Mouse (Mus musculus) left cerebral cortex, adult 11 months (tissue): ENCODE data around the gene Hyal3.
"Not testable (repeated sequence)": the region's sequence is repeated elsewhere in the genome, so short reads cannot be mapped to it uniquely, and the experiment has no call there.

ENCODE experiments used
- DNase-seq: peaks from one replicate; pipeline ENCODE4 v3.0.0; 2022; ENCODE audit warnings: low spot score

Hyal3 gene

DNA sequence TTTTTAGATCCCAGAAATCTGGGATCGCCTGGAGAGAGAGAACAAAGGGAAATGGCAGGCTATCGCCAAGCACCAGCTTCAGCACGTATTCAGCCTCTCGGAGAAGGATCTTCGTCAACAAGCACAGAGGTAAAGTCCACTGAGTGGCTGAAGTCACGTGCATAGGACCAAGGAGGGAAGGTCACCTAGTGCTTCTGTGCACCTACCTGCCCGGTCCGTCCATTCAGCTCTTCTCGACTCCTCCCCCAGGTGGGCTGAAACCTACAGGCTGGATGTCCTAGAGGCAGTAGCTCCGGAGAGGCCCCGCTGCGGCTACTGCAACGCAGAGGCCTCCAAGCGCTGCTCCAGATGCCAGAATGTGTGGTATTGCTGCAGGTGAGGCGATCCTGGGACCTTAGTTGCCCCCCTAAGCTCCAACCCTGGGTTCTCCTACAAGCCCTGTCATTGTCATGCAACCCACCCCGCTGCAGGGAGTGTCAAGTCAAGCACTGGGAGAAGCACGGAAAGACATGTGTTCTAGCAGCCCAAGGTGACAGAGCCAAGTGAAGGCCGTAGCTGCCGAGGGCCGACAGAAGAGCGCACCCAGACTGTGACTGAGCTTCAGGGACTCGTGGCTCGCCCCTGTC is 30.0 kb upstream of the Hyal3 start:
- DNase-seq = no peak

DNA sequence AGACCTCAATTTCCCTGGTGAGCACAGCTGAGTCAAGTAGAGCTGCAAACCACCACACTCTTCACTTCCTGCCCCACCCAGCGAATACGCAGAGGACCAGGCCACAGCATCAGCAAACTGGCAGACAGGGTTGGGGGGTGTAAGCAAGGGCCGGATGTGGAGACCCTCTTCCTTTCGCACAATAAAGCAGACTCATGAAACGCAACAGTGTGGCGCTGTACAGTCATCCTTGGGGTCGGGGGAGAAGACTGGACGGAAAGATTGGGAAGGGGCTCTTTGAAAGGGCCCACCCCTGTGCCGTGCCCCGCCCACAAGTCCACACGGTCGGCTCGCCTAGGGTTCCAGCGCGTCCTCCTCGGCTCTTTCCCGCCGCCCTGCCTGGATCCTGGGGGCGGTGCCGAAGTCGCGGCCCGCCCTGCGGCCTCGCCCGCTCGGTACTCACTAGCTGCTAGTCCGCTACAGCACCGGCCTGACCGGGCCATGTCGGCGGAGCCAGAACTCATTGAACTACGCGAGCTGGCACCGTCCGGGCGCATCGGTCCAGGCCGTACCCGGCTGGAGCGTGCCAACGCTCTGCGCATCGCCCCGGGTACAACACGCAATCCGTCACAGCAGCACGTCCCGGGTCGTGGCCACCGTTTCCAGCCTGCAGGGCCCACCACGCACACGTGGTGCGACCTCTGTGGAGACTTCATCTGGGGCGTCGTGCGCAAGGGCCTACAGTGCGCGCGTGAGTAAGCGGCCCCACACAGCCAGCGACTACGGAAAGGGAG is 29.3 kb upstream of the Hyal3 start, which contains the start of gene Rassf1:
TSS of gene Rassf1 (plus strand) at position 439 of the 773 bp plus-strand sequence.
- no peak for DNase-seq

DNA sequence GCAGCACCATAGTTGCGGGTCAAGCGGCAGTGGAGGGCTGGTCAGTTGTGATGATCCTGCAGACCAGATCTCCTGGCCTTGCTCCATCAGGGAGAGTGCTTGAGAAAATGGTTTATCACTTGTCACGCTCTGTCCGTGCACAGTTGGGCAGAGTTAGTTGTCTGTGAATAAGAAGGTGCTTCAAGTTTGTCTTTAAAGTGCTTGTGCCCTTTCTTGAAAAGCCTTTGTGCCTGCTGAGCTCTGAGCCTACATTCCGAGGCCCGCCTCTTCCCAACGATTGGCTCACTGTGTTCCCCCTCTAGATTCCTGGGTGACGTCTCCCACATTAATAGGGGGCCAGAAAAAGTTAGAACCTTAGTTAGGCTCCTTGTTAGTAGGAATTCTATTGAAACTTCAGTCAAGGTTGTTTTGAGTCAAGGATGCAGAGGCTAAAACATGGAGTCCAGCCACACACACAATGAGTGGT is 28.7 kb upstream of the Hyal3 start:
- DNase-seq = no peak

DNA sequence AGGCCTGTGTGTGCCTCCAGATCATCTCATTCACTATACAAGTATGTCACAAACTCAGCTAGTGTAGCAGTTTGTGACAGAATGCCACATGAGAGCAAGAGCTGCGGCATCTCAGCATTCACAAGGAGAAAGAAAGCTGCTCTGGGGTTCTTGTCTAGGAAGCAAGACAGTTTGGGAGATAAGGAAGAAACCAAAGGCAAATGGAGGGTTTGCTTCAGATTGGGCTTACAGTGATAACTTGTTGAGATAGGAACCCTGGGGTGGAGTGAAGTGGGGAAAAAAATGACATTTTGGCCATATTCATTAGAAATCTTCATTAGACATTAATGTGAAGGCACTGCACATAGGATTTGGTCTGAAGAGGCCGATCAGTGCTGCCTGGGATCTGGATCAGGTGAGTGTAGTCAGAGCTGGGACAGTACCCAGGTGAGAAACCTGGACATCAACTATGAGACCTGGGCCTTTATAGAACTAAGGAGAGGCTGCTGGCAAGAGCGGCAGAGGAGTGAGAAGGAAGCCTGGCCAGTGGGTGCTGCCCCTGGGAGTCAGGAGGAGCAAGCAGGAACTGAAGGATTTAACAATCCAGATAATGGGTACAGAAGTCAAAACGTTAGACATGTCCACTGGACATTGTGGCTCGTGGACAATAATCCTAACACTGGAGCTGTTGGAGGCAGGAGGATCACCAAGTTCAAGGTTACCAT is 27.8 kb upstream of the Hyal3 start:
- no peak for DNase-seq

DNA sequence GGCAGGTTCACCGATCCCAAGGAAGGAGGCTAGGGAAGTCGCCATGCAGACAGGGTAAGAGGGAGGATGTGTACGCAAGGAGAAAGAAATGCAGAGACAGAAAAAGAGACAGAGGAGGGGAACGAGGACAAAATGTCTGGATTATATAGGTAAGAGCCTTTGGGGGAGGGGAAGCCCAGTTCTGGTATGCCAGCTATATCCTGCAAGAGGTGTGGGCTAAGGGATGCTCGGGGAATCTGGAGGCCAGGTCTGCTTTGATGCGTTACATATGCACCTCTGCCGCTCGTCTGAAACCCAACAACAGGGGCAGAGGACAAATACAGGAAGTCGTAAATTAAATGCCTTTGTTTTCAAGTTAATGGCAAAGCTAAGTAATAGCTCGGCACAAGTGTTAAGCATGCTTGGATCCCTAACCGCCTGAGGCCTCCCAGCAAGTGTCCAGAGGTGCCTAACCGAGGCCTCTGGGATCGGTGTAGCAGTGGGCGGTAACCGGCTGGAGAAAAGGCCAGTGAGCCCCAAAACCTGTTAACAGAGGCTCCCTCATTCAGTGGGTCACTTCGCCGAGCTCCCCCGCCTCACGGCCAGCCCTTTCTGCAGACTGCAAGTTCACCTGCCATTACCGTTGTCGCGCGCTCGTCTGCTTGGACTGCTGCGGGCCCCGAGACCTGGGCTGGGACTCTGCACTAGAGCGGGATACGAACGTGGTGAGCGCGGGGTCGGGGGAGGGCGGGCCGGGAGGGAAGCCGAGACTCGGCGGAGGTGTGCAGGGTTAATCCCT is 26.9 kb upstream of the Hyal3 start:
- no peak for DNase-seq

DNA sequence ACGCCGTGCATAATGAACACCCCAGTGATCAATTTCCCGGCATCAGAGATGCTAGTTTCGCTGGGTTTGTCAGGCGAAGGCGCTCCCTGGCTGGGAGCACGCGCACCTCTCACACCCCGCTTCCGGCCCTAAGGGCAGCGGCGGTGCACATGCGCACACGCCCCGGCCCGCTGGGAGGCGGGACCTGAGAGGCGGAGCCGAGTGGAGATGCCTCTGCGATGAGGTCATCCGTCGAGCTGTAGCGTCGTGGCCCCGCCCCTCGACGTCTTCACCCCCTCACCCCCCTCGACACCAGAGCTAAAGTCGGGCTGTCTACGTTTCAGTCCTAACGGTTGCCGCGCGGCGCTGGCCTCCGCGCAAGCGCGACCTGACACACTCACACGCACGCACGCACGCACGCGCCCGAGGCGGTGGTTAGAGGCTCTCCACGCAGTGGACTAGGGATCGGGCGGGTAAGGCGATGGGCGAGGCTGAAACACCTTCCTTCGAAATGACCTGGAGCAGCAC is 26.2 kb upstream of the Hyal3 start:
- DNase-seq = peak; percentile 95

DNA sequence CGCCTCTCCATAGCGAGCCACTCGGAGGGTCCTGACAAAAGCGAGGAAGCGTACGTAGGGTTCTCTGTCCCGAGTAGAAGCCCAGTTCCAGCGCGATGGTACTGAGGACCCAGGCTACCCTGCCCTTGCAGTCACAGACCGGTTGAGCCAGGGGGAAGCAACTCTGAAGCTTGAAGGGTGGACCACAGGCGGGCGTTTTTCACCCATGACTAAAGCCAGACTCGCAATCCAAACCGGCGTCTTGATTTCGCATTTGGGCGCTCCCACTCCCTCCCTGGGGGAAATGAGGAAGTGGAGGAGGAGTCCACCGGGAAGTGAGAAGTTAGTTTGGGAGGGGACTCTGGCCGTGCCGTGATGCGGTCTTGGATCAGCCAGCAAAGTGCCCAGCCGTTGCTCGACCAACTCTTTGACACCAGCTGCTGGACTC is 25.6 kb upstream of the Hyal3 start:
- no peak for DNase-seq

DNA sequence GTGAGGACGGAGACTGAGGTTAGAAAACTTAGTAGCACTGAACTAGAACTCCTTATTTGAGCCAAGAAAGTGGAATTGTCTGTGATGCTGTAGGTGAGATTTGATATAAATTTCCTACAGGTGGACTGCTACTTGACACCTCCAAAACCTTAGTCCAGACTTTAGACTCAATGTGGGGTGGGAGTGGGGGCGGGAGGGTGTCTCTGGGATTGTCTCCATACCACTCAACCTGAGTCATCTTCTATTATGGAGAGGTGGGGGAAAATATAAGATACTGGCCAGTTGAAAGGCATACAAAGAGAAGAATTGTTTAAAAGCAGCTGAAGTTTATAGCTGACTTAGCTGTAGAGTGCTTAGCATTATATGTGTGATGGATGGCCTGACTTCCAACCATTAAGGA is 24.9 kb upstream of the Hyal3 start:
- DNase-seq = no peak

DNA sequence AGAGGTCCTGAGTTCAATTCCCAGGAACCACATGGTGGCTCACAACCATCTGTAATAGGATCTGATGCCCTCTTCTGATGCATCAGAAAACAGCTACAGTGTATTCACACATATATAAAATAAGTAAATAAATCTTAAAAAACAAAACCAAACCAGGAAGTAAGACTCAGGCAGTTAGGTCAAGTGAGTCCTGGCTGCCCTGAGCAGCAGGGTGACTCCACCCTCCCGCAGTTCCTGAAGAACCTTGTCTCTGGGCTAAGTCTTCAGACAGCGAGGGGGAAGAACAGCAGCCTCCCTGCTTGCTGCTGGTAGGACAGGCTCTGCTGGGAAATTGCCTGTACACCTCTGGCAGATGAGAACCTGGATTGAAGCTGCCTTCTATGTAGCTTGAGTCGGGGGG is 24.3 kb upstream of the Hyal3 start:
- DNase-seq = no peak

DNA sequence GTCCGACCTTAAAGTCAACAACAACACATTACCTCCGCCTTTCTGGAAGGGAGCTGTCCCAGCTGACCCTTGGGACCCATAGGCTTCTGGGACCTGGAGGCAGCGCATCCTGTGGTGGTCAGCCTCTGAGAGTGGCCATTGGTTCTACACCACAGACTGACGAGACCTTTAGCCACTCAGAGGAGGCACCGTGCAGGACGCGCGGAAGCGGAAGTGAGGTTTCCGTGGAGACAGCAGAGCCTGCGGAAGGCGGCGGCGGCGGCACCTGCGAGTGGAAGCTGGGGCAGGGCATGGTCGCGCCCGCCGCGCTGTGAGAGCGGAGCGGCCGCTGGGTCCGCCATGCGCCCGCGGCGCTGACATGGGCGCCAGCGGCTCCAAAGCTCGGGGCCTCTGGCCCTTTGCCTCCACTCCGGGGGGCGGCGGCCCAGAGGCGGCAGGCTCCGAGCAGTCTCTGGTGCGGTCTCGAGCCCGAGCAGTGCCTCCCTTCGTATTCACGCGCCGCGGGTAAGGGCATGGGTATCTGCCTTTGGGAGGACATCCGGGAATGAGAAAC is 17.5 kb upstream of the Hyal3 start, which contains the start of gene Tusc2:
TSS of gene Tusc2 (plus strand) at position 227 of the 553 bp plus-strand sequence.
- peak; percentile 95 for DNase-seq

DNA sequence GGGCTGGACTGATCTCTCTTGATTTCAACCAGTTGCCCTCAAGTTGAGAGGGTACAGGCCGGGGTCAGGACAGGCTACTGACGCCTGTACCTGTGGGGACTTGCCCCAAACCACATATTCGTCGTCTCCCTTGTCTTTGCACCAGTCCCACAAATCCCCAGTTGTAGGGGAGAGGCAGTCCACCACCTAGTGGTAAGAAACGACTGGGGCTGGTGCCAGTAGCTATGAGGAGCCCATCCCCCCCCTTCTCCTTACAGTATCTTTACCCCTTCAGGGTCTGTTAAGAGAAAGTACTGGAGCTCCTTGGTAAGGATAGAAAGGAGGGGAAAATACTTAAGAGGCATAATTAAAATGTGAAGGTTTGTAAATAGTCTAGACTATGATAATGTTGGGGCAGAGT is 15.1 kb upstream of the Hyal3 start:
- not testable (repeated sequence) for DNase-seq

DNA sequence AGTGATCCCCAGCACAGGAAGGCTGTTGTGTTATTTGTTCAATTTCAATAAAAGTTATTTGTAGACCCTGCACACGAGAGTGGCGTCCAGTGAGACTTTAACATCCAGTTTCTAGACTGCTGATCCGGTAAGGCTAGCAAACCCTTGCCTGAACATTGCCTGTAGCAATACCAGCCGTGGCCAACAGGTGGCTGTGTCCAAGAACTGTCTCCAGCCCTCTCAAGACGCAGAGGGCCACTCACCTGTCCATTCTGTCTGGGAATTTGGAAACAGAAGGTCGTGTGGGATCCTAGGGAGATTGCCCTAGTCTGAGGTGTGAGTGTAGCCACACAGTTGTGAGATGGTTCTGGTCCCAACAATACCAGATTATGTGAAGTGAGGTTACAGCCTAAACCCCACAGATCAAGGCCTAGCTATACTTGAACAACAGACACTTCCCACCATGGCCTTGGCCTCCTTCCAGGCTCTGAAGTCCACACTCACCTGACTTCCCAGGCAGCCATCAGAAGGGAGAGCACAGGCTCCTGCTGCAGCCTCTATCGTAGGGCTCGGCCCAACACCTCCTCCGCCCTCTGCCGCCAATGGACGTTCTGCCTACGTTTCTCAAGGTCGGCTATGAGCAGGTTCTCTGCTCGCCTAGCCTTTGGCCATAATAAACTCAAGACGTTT is 14.4 kb upstream of the Hyal3 start:
- no peak for DNase-seq

DNA sequence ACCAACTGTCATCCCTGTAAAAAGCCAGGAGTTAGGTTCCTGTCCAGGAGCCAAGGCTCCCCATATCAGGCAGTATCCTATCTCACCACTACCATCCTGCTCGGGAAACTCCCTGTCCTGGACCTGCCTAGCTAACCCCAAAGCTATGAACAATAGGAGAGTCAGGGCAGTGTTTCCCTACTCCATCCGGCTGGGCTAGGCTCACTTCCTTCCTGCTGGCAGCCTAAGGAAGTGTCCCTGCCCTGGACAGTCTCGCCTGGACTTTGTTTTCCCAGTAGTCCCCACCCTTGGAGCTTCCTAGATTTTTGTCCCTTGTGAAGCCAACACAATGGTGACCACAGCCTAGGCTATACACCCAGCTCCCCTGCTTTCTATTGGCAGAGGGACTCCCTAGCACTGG is 13.8 kb upstream of the Hyal3 start:
- no peak for DNase-seq

DNA sequence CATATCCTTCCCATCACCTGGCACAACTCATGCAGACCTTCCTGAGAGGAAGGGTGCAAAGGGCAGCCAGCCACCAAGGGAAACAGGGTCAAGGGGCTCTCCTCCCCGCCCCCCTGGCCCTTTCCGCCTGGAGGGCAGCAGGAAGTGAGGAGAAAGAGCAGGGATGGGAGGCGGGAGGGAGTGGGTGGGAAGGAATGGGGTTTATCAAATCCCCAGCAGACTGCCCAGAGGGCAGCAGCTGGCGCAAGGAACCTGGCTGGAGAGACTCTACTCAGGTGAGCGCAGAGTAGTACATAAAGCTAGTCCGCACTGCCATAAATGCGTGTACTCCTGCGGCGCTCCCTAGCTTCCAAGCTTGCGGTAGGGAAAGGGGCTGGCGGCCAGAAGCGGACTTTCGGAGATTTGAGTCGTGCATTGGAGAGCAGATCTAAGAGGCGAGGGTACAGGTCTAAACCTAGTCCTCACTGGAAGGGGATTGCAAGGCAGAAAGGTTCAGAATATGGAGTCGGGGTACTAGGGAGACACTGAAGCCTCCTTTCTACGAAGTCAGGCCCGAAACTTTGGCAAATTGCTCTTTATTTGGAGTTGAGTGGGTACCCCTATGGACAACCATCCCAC is 12.8 kb upstream of the Hyal3 start, which contains the start of gene Hyal2:
TSS of gene Hyal2 (plus strand) at position 244 of the 618 bp plus-strand sequence.
- no peak for DNase-seq

DNA sequence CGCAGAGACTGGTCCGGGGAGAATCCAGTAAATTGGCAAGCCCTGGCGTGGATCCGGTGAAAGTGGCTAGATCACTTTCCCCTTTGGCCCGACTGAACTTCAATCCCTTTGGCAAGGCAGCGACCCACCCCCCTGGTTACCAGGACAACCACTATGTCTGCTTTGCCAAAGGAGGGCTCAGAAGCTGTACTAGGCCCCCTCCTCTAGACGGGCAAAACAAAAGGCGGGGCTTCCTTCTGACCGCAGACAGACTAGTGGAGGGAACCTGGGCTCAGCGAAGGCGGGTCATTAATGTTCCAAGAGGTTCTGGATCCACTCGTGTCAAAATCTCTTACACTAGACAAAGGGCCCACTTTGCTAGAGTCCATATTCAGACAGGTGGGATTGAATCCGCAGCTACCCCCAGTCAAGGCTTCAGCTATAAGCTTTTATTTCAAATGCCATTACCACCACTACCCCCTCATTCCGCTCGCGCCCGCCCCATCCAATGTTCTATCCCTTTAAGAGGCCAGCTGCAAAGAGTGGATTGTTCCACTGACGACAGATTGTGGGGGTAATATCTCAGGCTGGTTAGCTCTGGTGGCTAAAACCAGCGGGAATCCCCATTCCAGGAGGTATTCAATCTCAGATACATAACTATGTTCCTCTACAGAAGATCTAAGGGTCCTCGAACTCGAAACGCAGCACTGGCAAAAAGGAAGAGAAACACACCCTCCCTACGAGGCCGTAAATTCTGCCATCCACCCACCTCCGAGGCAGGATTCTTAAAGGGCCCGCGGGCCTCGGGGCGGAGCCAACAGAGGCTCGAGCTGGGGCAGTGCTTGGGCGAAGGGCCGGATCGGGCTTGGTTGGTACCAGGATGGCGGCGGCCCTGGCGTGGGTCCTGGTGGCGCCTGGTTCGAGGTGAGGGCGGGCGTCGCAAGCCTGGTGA is 12.0 kb upstream of the Hyal3 start:
- no peak for DNase-seq

DNA sequence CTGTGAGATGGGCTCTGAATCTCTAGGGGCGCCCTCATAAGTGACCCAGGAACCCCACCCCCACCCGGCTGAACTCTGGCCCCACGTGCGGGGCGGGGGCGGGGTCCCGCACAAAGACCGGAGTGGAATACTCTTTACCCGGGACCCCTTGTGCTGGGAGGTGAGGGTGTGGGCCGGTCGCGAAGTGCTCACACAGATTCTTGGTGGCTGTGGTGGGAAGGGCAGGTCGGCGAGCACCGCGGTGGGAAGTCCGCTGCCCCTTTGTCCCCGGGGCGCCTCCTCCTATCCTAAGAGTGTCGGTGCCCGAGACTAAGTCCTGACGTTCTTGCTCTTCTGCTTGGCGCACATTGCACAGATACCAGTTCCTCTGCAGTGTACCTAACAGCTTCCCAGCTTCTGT is 11.3 kb upstream of the Hyal3 start:
- no peak for DNase-seq

DNA sequence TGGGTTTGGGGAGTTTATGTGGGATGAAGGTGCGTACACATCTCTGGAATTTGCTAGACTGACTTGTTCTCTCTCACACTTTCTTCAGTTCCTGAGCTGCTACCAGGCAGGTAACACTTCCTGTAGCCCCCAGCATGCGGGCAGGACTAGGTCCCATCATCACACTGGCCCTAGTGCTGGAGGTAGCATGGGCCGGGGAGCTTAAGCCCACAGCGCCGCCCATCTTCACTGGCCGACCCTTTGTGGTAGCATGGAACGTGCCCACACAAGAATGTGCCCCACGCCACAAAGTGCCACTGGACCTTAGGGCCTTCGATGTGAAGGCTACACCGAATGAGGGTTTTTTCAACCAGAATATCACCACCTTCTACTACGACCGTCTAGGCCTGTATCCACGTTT is 10.6 kb upstream of the Hyal3 start:
- DNase-seq = no peak

DNA sequence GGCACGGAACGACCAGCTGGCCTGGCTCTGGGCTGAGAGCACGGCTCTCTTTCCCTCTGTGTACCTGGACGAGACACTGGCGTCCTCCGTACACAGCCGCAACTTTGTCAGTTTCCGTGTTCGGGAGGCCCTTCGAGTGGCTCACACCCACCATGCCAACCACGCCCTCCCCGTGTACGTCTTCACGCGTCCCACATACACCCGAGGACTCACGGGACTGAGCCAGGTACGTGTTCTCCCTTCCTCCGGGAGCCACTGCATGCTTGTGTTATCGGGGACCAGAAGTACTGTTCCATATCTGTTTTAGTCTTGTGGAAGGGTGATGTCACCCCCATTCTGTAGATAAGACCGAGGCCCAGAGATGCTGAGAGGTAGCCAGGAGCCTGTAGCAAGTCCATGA is 9.8 kb upstream of the Hyal3 start:
- no peak for DNase-seq
